In the genomic region with DNA sequence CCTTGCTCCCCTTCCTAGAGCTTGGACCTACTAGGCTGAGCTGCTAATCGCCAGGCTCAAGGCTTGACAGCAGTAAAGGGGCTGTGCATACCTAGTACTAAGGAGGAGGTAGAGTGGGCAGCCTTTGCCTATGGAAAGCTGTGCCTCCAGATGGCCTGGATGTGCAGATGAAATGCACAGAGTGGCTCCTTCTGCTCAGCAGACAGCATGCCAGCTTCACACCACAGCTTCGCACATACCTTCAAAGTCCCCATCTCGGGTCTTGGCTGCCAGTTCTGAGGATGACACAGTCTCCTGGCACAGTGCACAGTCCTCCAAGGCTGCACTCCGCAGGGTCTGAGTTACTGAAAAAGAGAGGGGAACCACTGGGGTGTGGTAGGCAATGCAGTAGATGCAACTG, we compare ENCODE assay signal across 11 mouse cellular contexts. TPM values are rescaled to one million over a fixed set of nuclear protein-coding genes. Genes with fewer than 3 reads are reported as not detected.
DNase-seq lines count a peak whose midpoint lies in the region; ATAC-seq and TF ChIP-seq lines count a peak whose summit lies in the region.
"Had no signal": no experiment of that assay in that cellular context is flagged by ENCODE, and none has a peak within 500 bp of the region (broad histone marks: within the 10 kb centered on the region; RNA-seq: fewer than 3 reads in every experiment).

No protein-coding gene starts in this region.

- no peak for TF ChIP-seq CTCF in heart, adult 2 months (IDR thresholded peaks at IDR 0.05)

- H3K36me3 ChIP-seq in hindbrain, embryonic 16.5 days (ENCODE audit: control insufficient read depth, insufficient read depth, low read length): no peaks in the 10 kb centered on the region
- peaks cover 8% of the 10 kb centered on the region for H3K36me3 ChIP-seq in hindbrain, embryonic 13.5 days
- no peaks in the 10 kb centered on the region for H3K36me3 ChIP-seq in heart, adult 2 months (ENCODE audit: control insufficient read depth, insufficient read depth, low read length)

- peak; percentile 73 for DNase-seq in cerebellum, postnatal 14 days
- DNase-seq in layer of hippocampus, adult 9-11 months: peak; percentile 79
- peak; percentile 82 for DNase-seq in right cerebral cortex, postnatal 25 days
- no peak for DNase-seq in gastrocnemius, postnatal 10 days
- no peak for DNase-seq in heart, adult 2 months
- DNase-seq in kidney, postnatal 25 days: no peak
- DNase-seq: embryo, embryonic 11 days; heart, postnatal 10 days had no signal

- H3K4me2 ChIP-seq in hindbrain, embryonic 16.5 days (ENCODE audit: low read length): no peak overlapping the region
- no peak overlapping the region for H3K4me2 ChIP-seq in hindbrain, embryonic 13.5 days

- no peaks in the 10 kb centered on the region for H3K79me2 ChIP-seq in heart, adult 2 months (replicated peaks; ENCODE audit: control insufficient read depth, insufficient read depth, low read length)

- no peaks in the 10 kb centered on the region for H3K27me3 ChIP-seq in hindbrain, embryonic 16.5 days (replicated peaks; ENCODE audit: control insufficient read depth, insufficient read depth, low read length)
- H3K27me3 ChIP-seq in hindbrain, embryonic 13.5 days: no peaks in the 10 kb centered on the region
- H3K27me3 ChIP-seq in heart, adult 2 months (ENCODE audit: control insufficient read depth, insufficient read depth, low read length): no peaks in the 10 kb centered on the region

- 70% methylated on average over 4 of the region's 4 CpGs for WGBS in hindbrain, embryonic 16.5 days
- 90% methylated on average over 4 of the region's 4 CpGs for WGBS in hindbrain, embryonic 13.5 days
- 66% methylated on average over 4 of the region's 4 CpGs for WGBS in heart, adult 2 months

- H3K27ac ChIP-seq in hindbrain, embryonic 16.5 days (ENCODE audit: low read depth, low read length): no peak overlapping the region
- no peak overlapping the region for H3K27ac ChIP-seq in hindbrain, embryonic 13.5 days
- no peak overlapping the region for H3K27ac ChIP-seq in heart, adult 2 months

- intact Hi-C loops in heart, adult 2 months (cut with DNase I): no loop called here

- no peak for TF ChIP-seq POLR2A in heart, adult 2 months (IDR thresholded peaks at IDR 0.05; ENCODE audit: insufficient read depth, low read depth, low read length)

- peak; percentile 58; the same call in 1 of the 2 replicates for ATAC-seq in hindbrain, embryonic 16.5 days
- no peak for ATAC-seq in hindbrain, embryonic 13.5 days (ENCODE audit: low FRiP score)
- ATAC-seq: lung, postnatal 0 days had no signal

- H3K9ac ChIP-seq in hindbrain, embryonic 16.5 days (ENCODE audit: low read depth, low read length): no peak overlapping the region
- no peak overlapping the region for H3K9ac ChIP-seq in hindbrain, embryonic 13.5 days
- H3K9ac ChIP-seq in heart, adult 2 months (ENCODE audit: low read depth, low read length): no peak overlapping the region

- no peak overlapping the region for H3K4me3 ChIP-seq in hindbrain, embryonic 16.5 days (ENCODE audit: low read length)
- no peak overlapping the region for H3K4me3 ChIP-seq in hindbrain, embryonic 13.5 days
- H3K4me3 ChIP-seq in heart, adult 2 months: no peak overlapping the region

- no peak for TF ChIP-seq EP300 in heart, adult 2 months (IDR thresholded peaks at IDR 0.05; ENCODE audit: insufficient read depth, low read depth, low read length)

- no peaks in the 10 kb centered on the region for H3K9me3 ChIP-seq in hindbrain, embryonic 16.5 days (ENCODE audit: control insufficient read depth, low read length)
- no peaks in the 10 kb centered on the region for H3K9me3 ChIP-seq in hindbrain, embryonic 13.5 days

- H3K4me1 ChIP-seq in hindbrain, embryonic 16.5 days (ENCODE audit: control insufficient read depth, insufficient read depth, low read depth, low read length): no peaks in the 10 kb centered on the region
- no peaks in the 10 kb centered on the region for H3K4me1 ChIP-seq in hindbrain, embryonic 13.5 days (replicated peaks)
- no peaks in the 10 kb centered on the region for H3K4me1 ChIP-seq in heart, adult 2 months (ENCODE audit: control insufficient read depth, insufficient read depth, low read length)

RNA-seq across cellular contexts. Expression of gene Mxd4, which starts 9.7 kb away (rescaled TPM):
- 31.0 and 33.9 TPM in 2 replicates for polyA plus RNA-seq in hindbrain, embryonic 16.5 days (2015; fragmentation: Nextera tagmentation; extraction: Ambion mirVana)
- polyA plus RNA-seq in hindbrain, embryonic 13.5 days (2015; fragmentation: Nextera tagmentation; extraction: Ambion mirVana): 33.5 and 33.6 TPM in 2 replicates
- 10 to 100 TPM; 57.0 to 58.8 TPM for total RNA-seq in gastrocnemius, postnatal 10 days (2021)
- 10 to 100 TPM; 63.3 to 71.4 TPM for total RNA-seq in heart, adult 2 months (2021)
- polyA plus RNA-seq in heart, adult 2 months (2012; rRNA removed): 78.1 and 89.8 TPM in 2 replicates

RNA-seq across cellular contexts. Expression of gene Haus3, which starts 27.9 kb away (rescaled TPM):
- polyA plus RNA-seq in hindbrain, embryonic 16.5 days (2015; fragmentation: Nextera tagmentation; extraction: Ambion mirVana): 13.8 and 14.2 TPM in 2 replicates
- polyA plus RNA-seq in hindbrain, embryonic 13.5 days (2015; fragmentation: Nextera tagmentation; extraction: Ambion mirVana): 19.0 and 19.7 TPM in 2 replicates
- total RNA-seq in gastrocnemius, postnatal 10 days (2021): 1 to 10 TPM; 5.0 to 5.8 TPM
- total RNA-seq in heart, adult 2 months (2021): 1 to 10 TPM; 3.2 to 4.8 TPM
- 0.92 and 1.8 TPM in 2 replicates for polyA plus RNA-seq in heart, adult 2 months (2012; rRNA removed)

RNA-seq across cellular contexts. Expression of gene Poln, which starts 28.0 kb away (rescaled TPM):
- 0.20 and 0.52 TPM in 2 replicates for polyA plus RNA-seq in hindbrain, embryonic 16.5 days (2015; fragmentation: Nextera tagmentation; extraction: Ambion mirVana)
- polyA plus RNA-seq in hindbrain, embryonic 13.5 days (2015; fragmentation: Nextera tagmentation; extraction: Ambion mirVana): 0.14 and 0.28 TPM in 2 replicates
- total RNA-seq in gastrocnemius, postnatal 10 days (2021): 1 to 10 TPM; 1.2 to 1.8 TPM
- total RNA-seq in heart, adult 2 months (2021): 1 to 10 TPM; 7.0 TPM
- 3.4 and 4.3 TPM in 2 replicates for polyA plus RNA-seq in heart, adult 2 months (2012; rRNA removed)

Comparison
In these comparisons a context has a peak if more than half of its experiments do, and no peak if none do; other contexts are left out.
1. DNase-seq: peak in cerebellum, postnatal 14 days (2 of 2), layer of hippocampus, adult 9-11 months (single experiment) and right cerebral cortex, postnatal 25 days (single experiment); none in gastrocnemius, postnatal 10 days (single experiment), heart, adult 2 months (0 of 2) and kidney, postnatal 25 days (0 of 2).